Mouse (Mus musculus) adipocyte (in vitro differentiated cells): ENCODE measurements around the gene Rftn2.

ENCODE experiments used
- DNase-seq: peaks from one replicate; pipeline ENCODE4 v3.0.0-alpha.2; 2016; ENCODE audit warnings: low spot score

Gene Rftn2

DNA sequence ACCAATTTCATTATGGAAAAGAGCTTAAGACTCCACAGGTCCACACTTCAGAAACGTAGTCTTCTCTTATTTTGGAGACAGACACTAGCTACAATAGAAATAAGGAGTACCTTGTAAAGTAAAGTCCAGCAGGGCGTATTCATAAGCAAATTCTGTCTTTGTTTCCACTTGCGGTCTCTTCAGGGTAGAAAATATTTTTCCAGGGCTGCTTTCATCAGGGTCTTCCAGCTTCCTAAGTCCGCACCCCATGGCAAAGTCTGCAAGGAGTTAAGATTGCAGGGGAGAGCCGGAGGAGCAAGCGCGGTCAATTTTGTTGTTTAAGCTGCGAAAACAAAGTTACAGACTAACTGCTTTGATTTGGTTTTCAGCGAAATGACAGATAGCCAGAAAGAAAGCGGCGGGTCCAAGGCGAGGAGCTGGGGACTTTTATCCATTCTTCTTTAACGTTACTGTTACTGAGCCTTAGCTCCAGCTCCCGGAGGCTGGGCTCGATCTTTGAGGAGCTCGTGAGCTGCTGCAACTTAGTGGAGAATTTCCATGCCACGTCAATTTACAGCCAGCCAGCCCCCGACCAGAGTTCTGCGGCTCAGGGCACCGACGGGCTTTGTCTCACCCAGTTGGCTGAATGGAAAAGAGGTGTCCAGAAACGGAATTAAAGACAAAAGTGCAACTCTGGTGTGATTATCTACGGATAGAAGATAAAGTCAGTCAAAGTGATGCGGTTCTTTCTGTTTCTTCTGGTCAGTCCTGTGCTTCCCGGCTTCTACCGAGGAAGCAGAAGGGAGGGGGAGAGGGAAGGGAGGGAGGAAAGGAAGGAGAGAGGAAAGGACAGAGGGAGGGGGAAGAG lies at the start of gene Rftn2:
Rftn2 (minus strand) TSS at position 772 of the 847 bp plus-strand sequence.
- DNase-seq = peak; percentile 70

DNA sequence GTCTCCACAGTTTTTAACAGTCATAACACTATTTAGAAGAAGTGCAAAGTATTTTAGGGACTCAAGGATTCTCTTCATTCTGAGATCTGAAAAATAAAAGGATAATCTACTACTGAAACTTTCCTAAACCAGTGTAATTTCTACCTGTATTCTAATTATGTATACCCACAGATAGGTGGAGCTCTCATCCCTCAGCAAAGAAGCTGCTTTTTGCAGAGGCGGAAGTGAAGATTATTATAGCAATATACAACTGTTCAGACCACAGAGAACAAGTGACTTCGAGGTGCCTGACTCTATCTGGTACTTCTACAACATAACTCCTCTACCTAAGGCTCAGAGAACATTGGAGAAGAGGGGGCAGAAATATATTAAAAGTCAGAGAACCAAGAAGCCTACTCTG lies 38.9 kb upstream of the Rftn2 start:
- DNase-seq = no peak

DNA sequence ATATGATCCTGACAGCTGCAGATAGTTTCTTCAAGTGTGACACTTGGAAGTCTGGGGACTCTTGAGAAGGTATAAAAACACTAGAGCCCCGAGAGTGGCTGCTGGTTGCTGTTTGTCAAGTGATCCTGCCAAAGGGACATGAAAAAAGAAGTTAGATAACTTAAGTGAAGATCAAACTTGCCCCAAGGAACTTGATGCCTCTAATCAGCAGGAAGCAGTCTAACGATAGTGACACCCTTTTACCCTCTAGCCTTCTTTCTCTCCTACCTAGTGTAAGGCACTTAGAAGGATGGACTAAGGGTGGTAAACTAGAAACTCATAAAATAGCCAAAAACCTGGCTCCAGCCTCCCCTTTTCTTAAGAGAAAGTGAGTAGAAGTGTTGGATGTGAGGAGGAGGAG lies 37.8 kb upstream of the Rftn2 start:
- no peak for DNase-seq

DNA sequence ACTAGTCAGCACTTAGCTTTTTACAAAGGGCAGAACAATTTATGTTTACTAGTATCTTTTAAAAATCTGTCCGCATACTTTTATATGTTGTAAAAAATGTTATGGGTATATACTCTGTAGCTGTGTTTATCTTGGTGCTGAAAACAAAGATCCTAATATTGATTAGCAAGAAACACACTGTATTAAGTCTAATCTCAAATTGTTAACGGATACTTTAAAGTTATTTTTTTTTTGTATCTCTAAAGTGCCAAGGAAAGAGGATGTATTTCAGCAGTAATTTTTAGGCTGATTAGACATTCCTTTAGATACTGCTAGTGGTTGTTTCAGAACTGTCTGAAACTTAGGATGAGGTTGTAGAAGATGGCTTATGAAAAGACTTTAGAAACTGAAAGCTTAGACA lies 19.8 kb upstream of the Rftn2 start:
- DNase-seq = no peak

DNA sequence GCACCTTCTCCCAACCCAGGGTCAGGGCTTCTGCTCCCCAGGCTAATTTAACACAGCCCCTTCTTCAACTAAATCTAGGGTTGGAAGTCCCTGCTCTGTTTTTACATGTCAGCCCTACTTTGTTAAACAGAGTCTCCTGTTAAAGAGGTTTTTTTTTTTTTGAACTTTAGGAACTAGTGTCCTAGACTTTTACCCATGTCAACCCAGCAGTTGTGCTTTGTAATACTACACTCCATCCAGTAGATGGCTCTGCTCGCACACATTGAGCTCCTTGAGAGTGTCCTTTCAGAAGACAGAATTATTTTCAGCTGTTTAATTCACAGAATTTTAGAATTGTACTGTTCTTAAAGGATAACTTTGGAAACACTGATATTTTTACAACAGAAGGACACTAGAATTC lies 12.7 kb upstream of the Rftn2 start:
- DNase-seq = peak; percentile 89

DNA sequence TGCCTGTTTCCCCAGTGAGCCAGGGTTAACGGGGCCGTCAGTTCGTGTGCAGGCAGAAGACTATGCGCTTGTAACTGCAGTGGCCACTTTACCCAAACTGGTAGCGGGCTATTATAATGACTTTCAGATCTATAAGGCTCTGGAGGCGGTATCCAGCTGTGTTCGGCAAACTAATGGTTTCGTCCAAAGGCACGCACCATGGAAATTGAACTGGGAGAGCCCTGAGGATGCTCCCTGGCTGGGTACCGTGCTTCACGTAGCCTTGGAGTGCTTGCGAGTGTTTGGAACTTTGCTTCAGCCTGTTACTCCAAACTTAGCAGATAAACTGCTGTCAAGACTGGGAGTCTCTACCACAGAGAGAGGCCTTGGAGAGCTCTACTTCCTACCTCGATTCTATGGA lies 11.9 kb upstream of the Rftn2 start:
- DNase-seq = no peak

DNA sequence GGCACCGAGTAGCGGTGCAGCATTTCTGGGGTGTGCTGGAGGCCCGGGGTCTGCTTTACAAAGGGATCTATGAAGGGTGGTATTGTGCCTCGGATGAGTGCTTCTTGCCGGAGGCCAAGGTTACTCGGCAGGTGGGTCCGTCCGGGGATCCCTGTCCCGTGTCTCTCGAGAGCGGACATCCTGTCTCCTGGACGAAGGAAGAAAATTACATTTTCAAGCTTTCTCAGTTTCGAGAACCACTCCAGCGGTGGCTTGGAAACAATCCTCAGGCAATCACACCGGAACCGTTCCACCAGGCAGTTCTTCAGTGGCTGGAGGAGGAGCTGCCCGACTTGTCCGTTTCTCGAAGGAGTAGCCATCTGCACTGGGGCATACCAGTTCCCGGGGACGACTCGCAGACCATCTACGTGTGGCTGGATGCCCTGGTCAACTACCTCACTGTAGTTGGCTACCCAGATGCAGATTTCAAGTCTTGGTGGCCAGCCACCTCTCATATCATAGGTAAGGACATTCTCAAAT lies 11.1 kb upstream of the Rftn2 start:
- no peak for DNase-seq

DNA sequence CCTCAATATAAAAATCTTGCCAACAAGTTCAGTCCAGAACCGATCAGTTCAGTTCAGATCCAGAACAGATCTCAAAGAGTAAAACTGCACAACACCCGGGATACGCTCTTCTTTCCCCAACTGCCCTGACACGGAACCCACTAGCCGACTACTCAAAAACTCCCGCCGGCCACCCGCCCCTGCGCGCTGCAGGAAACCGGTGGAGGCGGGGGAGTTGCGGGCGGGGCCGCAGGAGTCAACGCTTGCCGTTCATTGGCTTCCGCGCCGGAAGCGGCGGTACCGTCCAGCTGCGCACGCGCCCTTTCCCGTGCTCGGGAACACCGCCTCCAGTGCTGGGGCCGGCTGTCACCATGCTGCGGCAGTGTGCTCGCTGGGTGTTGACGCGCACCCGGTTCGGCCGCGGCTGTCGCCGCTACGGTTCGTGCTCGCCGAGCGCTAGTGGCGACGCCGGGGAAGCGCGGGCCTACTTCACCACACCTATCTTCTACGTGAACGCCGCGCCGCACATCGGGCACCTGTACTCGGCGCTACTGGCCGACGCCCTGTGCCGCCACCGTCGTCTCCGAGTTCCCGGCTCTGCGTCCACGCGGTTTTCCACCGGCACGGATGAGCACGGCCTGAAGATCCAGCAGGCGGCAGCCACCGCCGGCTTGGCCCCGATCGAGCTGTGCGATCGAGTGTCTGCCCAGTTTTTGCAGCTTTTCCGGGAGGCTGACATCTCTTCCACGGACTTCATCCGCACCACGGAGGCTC lies 10.5 kb upstream of the Rftn2 start, which contains the start of gene Mars2:
Mars2 (plus strand) TSS at position 288 of the 753 bp plus-strand sequence.
- peak; percentile 96 for DNase-seq

DNA sequence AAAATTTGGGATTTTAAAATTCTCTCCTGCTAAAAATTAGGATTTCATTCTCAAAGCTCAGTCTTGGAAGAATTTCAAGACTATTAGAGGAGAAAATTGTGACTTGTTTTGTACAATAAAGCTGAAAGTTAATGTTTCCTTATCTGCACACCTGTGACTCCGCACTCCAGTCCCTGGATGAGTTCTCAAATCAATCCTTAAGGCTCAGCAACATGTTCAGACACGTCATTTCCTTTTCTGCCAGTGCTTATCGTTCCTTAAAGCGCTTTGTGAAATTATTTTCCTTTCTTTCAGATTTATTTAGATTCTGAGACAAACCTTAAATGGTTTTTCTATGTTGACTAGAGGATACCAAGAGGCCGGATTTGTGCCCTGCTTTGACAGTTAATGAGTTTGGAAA lies 9.9 kb upstream of the Rftn2 start:
- DNase-seq = no peak

DNA sequence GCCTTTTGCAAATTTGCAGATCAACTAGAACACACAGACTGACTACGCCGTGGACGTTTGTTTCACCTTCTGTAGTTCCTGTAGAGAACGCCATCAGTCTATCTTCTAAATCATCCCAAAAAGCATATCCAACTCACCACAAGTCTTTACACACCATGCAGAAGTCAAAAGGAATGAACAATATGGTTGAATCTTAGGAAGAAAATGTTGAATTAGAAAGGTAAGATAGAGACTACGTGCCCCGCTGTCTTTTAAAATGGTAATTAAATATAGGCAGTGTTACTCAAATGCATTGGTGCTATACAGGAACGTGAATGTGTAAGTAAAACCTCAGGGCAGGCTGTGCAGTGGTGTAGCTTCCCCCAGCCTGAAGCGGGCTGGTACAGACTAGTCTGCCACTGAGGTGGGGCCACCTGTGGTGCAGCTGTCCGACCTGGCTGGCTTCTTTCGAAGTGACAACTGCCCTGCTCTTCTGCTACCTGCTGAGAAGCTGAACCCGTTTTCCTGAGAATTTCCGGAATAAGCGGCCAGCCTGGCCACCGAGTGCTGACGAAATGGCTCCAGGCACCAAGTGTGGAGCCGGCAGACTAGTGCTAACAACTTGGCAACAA lies 8.4 kb upstream of the Rftn2 start:
- no peak for DNase-seq

DNA sequence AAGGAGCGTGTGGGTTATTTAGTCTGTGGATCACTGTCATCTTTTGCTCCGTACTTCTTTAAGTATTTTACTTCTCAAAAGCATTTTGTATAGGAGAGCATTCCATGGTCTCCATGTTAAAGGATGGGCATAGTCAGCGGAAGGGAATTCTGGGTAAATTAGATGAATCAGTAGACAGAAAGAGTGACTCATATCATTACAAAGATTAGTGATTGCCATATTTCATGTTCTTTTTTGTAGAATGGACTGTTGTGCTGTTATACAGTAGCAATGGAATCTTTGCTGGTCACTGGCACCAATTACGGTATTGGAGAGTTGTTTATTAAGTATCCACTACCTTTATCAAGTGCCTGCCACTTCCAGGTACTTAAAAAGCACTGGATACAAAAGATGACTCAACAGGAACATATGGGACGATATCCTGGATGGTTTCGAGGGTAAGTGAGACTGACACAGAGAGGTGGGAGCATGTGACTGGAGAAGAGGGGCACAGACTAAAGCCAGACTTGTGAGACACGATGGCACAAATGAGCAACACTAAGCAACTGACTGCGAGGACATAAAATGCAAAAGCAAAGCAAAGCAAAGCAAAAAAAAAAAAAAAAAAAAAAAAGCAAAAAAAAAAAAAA lies 1.8 kb upstream of the Rftn2 start:
- no peak for DNase-seq

DNA sequence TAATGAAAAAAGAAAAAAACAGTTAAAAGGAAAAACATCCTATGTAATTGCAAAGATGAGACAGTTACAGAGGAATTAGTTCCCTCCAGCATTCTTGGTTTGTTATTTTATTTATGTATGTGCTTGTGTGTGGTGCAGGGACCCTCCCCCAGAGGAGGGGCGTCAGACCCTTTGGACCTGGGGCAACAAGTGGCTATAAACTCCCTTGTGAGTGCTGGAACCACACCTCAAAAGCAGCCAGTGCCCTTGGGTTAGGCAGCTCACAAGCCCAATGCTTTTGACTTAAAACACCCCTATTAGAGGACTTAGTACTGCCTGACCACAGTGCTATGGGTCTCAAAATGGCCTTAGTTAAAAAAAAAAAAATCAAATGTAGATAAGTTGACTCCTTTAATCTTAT lies 794 bp upstream of the Rftn2 start:
- no peak for DNase-seq

DNA sequence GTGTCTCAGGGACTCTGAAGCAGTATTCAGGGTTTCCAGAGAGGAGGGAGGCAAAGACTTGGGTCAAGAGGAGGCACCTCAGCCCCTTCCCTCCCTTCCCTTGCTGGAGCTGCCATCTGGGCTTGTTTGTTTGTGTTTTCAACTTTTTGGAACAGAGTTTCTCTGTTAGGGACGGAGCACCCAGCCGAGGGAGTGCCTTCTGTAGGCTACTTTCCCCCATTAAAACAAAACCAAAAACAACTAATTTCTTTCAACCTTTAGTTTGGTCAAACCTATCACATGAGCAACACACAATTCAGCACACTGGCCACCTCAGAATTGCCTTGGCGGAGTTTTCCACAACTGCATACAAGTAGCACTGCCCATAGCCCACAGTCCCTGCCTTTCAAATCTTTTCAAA lies 1.2 kb downstream of the Rftn2 start:
- DNase-seq = peak; percentile 76

DNA sequence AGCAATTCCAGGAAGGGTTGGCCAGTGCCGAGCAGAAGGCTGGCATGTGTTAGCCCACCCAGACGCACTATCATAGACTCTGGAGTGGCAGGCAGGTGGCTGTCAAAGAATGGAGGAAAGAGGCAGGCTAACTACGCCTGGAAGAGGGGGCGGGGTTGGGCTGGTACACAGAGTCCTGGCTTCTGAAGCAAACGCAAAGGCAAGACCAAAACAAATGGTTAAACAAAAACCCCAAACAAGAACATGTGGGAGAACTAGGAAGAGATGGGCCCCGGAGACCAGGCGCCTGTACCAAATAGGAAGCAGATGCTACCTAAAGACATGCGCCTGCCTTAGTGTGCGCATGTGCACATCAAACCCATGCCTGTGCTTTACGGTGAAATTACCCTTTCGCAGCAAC lies 2.5 kb downstream of the Rftn2 start:
- no peak for DNase-seq

DNA sequence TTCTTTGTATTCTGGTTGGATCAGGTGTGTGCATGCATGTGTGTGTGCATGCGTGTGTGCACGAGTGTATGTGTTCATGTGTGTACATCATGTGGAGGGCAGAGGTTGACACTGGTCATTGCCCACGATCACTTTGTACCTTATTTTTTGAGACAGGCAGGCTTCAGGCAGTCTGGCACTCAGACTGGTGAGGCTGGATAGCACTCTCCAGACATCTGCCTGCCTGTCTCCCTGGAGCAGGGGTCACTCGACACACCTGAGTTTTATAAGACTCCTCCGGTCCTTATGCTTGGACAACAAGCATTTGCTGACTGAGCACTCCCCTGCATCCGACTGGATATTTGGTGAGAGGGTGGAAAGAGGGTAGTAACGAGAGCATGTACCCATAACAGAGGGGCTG lies 3.6 kb downstream of the Rftn2 start:
- DNase-seq = no peak

DNA sequence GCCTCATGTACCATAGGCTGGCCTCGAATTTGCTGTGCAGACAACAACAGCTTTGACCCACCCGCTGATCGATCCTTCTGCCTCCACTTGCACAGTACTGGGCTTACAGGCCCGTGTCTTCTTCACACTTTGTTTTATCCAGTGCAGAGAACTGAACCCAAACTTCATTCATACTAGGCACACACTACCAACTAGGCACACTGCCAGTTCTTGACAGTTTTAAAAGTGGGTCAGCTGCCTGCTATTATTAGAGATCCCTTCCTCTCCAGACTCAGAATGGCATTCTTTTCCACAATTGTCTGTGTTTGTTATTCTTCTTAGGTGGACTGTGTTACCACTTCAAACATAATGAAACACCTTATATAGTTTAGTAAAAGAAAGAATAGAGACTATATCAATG lies 5.2 kb downstream of the Rftn2 start:
- peak; percentile 80 for DNase-seq

DNA sequence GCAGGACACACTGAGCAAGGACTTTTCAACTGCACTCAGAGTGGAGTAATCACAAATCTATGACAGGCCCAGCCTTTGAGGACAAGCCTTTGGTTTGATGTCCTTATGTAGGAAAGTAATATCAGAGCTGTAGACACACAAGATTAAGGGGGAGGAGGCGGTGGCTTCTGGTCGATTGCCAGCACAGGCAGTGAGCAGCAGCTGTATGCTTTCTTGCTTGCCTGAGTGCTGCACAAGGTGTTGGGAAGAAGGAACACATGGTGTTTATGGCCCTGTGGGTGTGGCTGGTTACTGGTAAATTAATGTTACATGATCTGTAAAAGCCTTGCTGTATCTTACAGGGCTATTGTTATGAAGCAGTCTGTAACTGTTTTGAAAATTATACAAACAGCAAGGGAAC lies 9.4 kb downstream of the Rftn2 start:
- no peak for DNase-seq

DNA sequence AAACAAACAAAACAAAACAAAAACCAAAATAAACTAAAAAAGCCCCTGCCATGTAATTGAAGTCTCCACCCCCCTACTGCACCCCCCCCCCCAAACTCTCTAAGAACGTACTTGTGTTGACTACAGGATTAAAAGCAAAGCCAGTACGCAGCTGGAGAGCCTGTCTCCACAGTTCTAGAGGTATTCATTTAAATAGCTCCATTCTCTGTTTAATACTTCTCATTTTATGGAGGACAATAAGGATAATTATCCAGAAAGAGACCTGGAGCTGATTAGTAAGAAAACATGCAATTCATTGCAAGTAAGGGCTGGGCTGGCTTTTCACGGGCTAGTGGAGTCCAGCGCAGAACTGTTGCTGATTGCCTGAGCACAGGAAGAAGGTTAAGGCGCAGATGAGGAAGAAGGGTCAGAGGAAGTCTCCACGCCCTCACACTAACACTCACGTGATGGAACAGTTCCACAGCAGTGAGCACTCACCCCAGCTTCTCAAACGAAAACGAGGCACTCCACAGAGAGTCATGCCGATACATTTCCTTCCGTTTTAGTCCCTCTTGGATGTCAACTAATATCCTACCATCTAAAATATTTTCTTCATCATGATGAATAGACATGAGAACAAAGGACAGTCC lies 11.3 kb downstream of the Rftn2 start:
- no peak for DNase-seq

DNA sequence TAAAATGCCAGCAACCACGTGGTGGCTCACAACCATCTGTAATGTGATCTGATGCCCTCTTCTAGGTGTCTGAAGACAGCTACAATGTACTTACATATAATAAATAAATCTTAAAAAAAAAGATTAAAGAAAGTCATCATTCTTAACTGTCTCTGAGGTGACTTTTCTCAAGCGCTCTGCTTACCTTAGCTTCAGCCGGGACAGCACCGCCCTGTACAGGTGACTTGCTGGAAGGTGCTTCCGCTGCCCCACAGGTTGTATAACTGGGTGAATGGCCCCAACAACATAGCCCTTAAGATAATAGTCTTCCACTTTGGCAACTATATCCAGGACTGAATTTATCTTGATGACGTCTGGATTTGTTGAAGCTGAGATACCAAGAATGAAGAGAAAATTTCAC lies 12.6 kb downstream of the Rftn2 start:
- no peak for DNase-seq

DNA sequence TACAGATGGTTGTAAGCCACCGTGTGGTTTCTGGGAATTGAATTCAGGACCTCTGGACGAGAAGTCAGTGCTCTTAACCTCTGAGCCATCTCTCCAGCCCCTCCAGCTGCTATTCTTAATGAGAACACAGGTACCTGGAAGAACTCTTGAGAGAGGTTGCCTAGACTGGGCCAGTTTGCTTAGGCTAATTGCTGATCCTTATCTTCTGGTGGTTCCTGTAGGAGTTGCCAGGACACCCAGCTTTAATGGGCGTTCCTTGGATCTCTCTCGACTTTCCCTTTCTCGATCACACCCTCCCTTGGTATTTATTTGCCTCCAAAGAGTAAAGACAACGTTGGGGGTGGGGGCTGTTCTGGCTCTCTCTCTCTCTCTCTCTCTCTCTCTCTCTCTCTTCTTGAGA lies 13.1 kb downstream of the Rftn2 start:
- no peak for DNase-seq

DNA sequence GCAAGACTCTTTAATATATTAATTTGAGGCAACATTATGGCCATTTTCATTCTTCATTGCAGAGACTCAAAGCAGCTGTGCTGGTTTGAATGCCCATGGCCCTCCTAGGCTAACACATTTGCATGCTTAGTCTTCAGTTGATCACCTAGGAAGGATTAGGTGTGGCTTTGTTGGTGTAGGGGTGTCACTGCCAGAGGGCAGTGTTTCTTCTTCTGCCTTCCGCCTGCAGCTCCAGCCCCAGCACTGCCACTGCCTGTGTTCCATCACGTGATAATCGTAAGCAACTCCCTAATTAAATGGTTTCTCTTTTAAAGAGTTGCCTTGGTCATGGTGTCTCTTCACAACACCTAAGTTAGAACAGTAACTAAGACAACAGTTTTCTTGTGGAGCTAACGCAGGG lies 13.8 kb downstream of the Rftn2 start:
- DNase-seq = no peak

DNA sequence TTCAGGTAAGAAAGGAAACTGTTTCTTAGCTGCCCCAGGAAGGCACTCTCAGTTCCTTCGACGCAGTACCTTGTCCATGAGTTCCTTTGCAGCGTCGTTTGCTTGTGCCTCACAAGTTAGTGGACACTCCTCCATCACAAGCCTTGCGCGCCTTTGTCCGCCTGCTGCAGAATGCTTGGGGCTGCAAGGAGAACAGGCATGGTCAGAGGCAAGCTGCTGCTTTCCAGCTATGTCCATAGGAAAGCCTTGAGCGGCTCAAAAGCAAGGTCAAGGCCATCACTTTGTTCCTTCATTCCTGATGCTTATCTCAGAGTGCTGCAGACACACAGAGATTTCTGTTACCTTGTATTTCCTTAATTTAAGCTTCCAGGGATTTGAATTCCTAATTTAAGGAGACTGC lies 15.5 kb downstream of the Rftn2 start:
- no peak for DNase-seq
